Comparison of ENCODE assay signal across 8 mouse cellular contexts in genomic region chr2:28839501-28840221, GRCm38 (mm10). TPM values are rescaled to one million over a fixed set of nuclear protein-coding genes. Genes with fewer than 3 reads are reported as not detected.
DNase-seq lines count a peak whose midpoint lies in the region; ATAC-seq and TF ChIP-seq lines count a peak whose summit lies in the region.

No protein-coding gene starts in this region.

- H3K27ac ChIP-seq in lung, embryonic 14.5 days (ENCODE audit: low read depth): peak overlapping the region; percentile 78
- peak overlapping the region; percentile 81 for H3K27ac ChIP-seq in forebrain, embryonic 15.5 days (replicated peaks)
- H3K27ac ChIP-seq in kidney, embryonic 16.5 days (ENCODE audit: low read length): peak overlapping the region; percentile 92

- DNase-seq in lung, embryonic 14.5 days: peak; percentile 30
- DNase-seq in lung, postnatal 36 days: no peak
- DNase-seq in adipocyte (ENCODE audit: low spot score): peak; percentile 32
- no peak for DNase-seq in urinary bladder, postnatal 14 days (ENCODE audit: low spot score)

- no peaks in the 10 kb centered on the region for H3K27me3 ChIP-seq in lung, embryonic 14.5 days (ENCODE audit: insufficient read depth, low read length)
- H3K27me3 ChIP-seq in forebrain, embryonic 15.5 days: no peaks in the 10 kb centered on the region
- no peaks in the 10 kb centered on the region for H3K27me3 ChIP-seq in kidney, embryonic 16.5 days (ENCODE audit: insufficient read depth, low read length)

- WGBS in lung, embryonic 14.5 days: under 1% methylated on average over 53 of the region's 53 CpGs
- under 1% methylated on average over 53 of the region's 53 CpGs for WGBS in forebrain, embryonic 15.5 days
- WGBS in kidney, embryonic 16.5 days: under 1% methylated on average over 52 of the region's 53 CpGs

- ATAC-seq in lung, embryonic 14.5 days (ENCODE audit: insufficient read depth): peak; percentile 51; the same call in 1 of the 2 replicates
- ATAC-seq in forebrain, embryonic 15.5 days (replicated peaks): peak; percentile 54; the same call in 1 of the 2 replicates
- no peak; the same call in 1 of the 2 replicates for ATAC-seq in kidney, embryonic 16.5 days (ENCODE audit: low FRiP score, low TSS enrichment)
- ATAC-seq in megakaryocyte-erythroid progenitor cell, adult 5-6 weeks (replicated peaks; ENCODE audit: low FRiP score, low TSS enrichment, poor library complexity, severe bottlenecking): peak; percentile 62
- no peak for ATAC-seq in granulocyte monocyte progenitor cell, adult 5-6 weeks (replicated peaks; ENCODE audit: poor library complexity, severe bottlenecking)

- H3K9me3 ChIP-seq in lung, embryonic 14.5 days (ENCODE audit: low read depth, low read length): no peaks in the 10 kb centered on the region
- H3K9me3 ChIP-seq in forebrain, embryonic 15.5 days: no peaks in the 10 kb centered on the region
- H3K9me3 ChIP-seq in kidney, embryonic 16.5 days (ENCODE audit: low read length): no peaks in the 10 kb centered on the region

- no peak for TF ChIP-seq CTCF in lung, embryonic 14.5 days (IDR thresholded peaks at IDR 0.05; ENCODE audit: low read depth)

- H3K9ac ChIP-seq in lung, embryonic 14.5 days: peak overlapping the region; percentile 92
- H3K9ac ChIP-seq in forebrain, embryonic 15.5 days (replicated peaks): peak overlapping the region; percentile 84
- H3K9ac ChIP-seq in kidney, embryonic 16.5 days (replicated peaks; ENCODE audit: low read length): peak overlapping the region; percentile 93

- peak overlapping the region; percentile 90 for H3K4me2 ChIP-seq in lung, embryonic 14.5 days
- H3K4me2 ChIP-seq in forebrain, embryonic 15.5 days (replicated peaks): peak overlapping the region; percentile 87
- H3K4me2 ChIP-seq in kidney, embryonic 16.5 days (replicated peaks; ENCODE audit: low read depth, low read length): peak overlapping the region; percentile 74

- H3K4me3 ChIP-seq in lung, embryonic 14.5 days (ENCODE audit: low read depth, low read length): peak overlapping the region; percentile 97
- peak overlapping the region; percentile 91 for H3K4me3 ChIP-seq in forebrain, embryonic 15.5 days
- peak overlapping the region; percentile 92 for H3K4me3 ChIP-seq in kidney, embryonic 16.5 days (ENCODE audit: low read length)

- peaks cover 12% of the 10 kb centered on the region for H3K4me1 ChIP-seq in lung, embryonic 14.5 days (ENCODE audit: insufficient read depth)
- H3K4me1 ChIP-seq in forebrain, embryonic 15.5 days: peaks cover 48% of the 10 kb centered on the region
- peaks cover 33% of the 10 kb centered on the region for H3K4me1 ChIP-seq in kidney, embryonic 16.5 days (ENCODE audit: insufficient read depth, low read length)

- H3K36me3 ChIP-seq in lung, embryonic 14.5 days (ENCODE audit: insufficient read depth): peaks cover 6% of the 10 kb centered on the region
- H3K36me3 ChIP-seq in forebrain, embryonic 15.5 days: peaks cover 8% of the 10 kb centered on the region
- peaks cover 4% of the 10 kb centered on the region for H3K36me3 ChIP-seq in kidney, embryonic 16.5 days (ENCODE audit: insufficient read depth, low read length)

RNA-seq across cellular contexts. Expression of gene Gtf3c4, which starts 0.5 kb away (rescaled TPM):
- polyA plus RNA-seq in lung, embryonic 14.5 days (2014; fragmentation: Nextera tagmentation; extraction: Ambion mirVana): 27.8 and 29.0 TPM in 2 replicates
- 21.8 and 23.1 TPM in 2 replicates for polyA plus RNA-seq in forebrain, embryonic 15.5 days (2015; fragmentation: Nextera tagmentation; extraction: Ambion mirVana)
- polyA plus RNA-seq in kidney, embryonic 16.5 days (2015; fragmentation: Nextera tagmentation; extraction: Ambion mirVana): 16.0 and 16.7 TPM in 2 replicates
- total RNA-seq in megakaryocyte-erythroid progenitor cell, adult 5-6 weeks (2014; fragmentation: Nextera tagmentation): 17.8 and 21.7 TPM in 2 replicates
- 24.7 TPM in 2 replicates for total RNA-seq in megakaryocyte-erythroid progenitor cell, adult 5-6 weeks (2017)
- total RNA-seq in granulocyte monocyte progenitor cell, adult 5-6 weeks (2014; fragmentation: Nextera tagmentation): 12.9 and 23.3 TPM in 2 replicates
- total RNA-seq in granulocyte monocyte progenitor cell, adult 5-6 weeks (2017): 23.5 and 26.9 TPM in 2 replicates

RNA-seq across cellular contexts. Expression of gene Ddx31, which starts 0.5 kb away (rescaled TPM):
- polyA plus RNA-seq in lung, embryonic 14.5 days (2014; fragmentation: Nextera tagmentation; extraction: Ambion mirVana): 15.6 and 16.5 TPM in 2 replicates
- polyA plus RNA-seq in forebrain, embryonic 15.5 days (2015; fragmentation: Nextera tagmentation; extraction: Ambion mirVana): 17.2 and 17.3 TPM in 2 replicates
- 14.1 and 14.3 TPM in 2 replicates for polyA plus RNA-seq in kidney, embryonic 16.5 days (2015; fragmentation: Nextera tagmentation; extraction: Ambion mirVana)
- 10.6 and 12.5 TPM in 2 replicates for total RNA-seq in megakaryocyte-erythroid progenitor cell, adult 5-6 weeks (2014; fragmentation: Nextera tagmentation)
- 10.0 and 12.7 TPM in 2 replicates for total RNA-seq in megakaryocyte-erythroid progenitor cell, adult 5-6 weeks (2017)
- 6.5 and 13.7 TPM in 2 replicates for total RNA-seq in granulocyte monocyte progenitor cell, adult 5-6 weeks (2014; fragmentation: Nextera tagmentation)
- total RNA-seq in granulocyte monocyte progenitor cell, adult 5-6 weeks (2017): 14.1 and 14.5 TPM in 2 replicates

Comparison
In these comparisons a context has a peak if more than half of its experiments do, and no peak if none do; other contexts are left out.
1. DNase-seq: peak in lung, embryonic 14.5 days (single experiment) and adipocyte (single experiment); none in lung, postnatal 36 days (single experiment) and urinary bladder, postnatal 14 days (single experiment).
2. ATAC-seq: peak in lung, embryonic 14.5 days (single experiment), forebrain, embryonic 15.5 days (single experiment) and megakaryocyte-erythroid progenitor cell, adult 5-6 weeks (single experiment); none in kidney, embryonic 16.5 days (single experiment) and granulocyte monocyte progenitor cell, adult 5-6 weeks (single experiment).
3. Peak in every context shown above with its lines, with median percentiles within 50 percentile points of each other: H3K27ac ChIP-seq, H3K4me2 ChIP-seq, H3K4me3 ChIP-seq and H3K9ac ChIP-seq.